Mouse (Mus musculus): ENCODE data around the gene Ralgps1.

DNA sequence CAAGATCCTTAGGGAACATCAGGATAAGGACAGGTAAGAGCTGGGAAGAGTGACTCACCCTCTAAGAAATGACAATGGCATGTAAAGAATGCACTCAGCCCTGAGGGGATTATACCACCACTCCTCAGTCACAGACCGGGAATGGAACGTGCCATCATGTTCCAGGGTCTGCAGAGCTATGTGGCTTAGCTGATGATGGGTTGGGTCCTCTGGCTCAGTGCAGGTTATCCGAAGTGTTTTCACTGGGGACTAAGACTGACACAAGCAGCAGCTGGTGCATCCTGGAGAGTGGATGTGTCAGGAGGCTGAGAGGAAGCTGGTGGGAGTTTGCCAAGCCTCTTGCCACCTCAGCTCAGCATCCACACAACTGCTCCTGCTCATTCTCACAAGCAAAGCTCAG is 50.7 kb downstream of the Ralgps1 start:
- no peak for TF ChIP-seq FLI1 (IDR thresholded peaks at IDR 0.05; ENCODE audit: low read length)
- TF ChIP-seq GATA1 (IDR thresholded peaks at IDR 0.05; ENCODE audit: borderline replicate concordance, low read length) = no peak
